Mouse (Mus musculus): ENCODE data around the gene Zmynd19.

GRCm38 (mm10) chr2:25006767-25007166, 57.2 kb downstream of the Zmynd19 start:
- TF ChIP-seq CTCF (IDR thresholded peaks at IDR 0.05; ENCODE audit: control insufficient read depth, insufficient read depth, insufficient replicate concordance, low read depth, low read length) (no peak), POLR2A (IDR thresholded peaks at IDR 0.05; ENCODE audit: control insufficient read depth, low read depth, low read length) (no peak)

Measured in testis, adult 2 months (tissue).